Mouse (Mus musculus): Measurements from ENCODE around the gene Tshz2. TPM values are rescaled to one million over a fixed set of nuclear protein-coding genes. Genes with fewer than 3 reads are reported as not detected.

The Tshz2 gene
- polyA plus RNA-seq, 1 experiment from 2014 or later: 5.4 TPM

- DNase-seq (ENCODE audit: low spot score): no peak
- WGBS: 42% methylated on average over 7 of the region's 7 CpGs
- H3K9ac ChIP-seq (ENCODE audit: low read depth, low read length): no peak overlapping the region
Measured at GRCm38 (mm10) chr2:169611557-169611956, 21.3 kb upstream of the Tshz2 start.

GRCm38 (mm10) chr2:169614683-169615082 lies 18.1 kb upstream of the Tshz2 start:
- H3K9me3 ChIP-seq (ENCODE audit: control insufficient read depth, low read length): no peaks in the 10 kb centered on the region
- WGBS: 64% methylated on average over 3 of the region's 4 CpGs
- no peak overlapping the region for H3K27ac ChIP-seq (ENCODE audit: low read depth, low read length)
- no peak overlapping the region for H3K4me3 ChIP-seq (ENCODE audit: low read depth, low read length)
- no peak overlapping the region for H3K4me2 ChIP-seq
- no peaks in the 10 kb centered on the region for H3K4me1 ChIP-seq (replicated peaks; ENCODE audit: control insufficient read depth, insufficient read depth, low read length)
- ATAC-seq (replicated peaks; ENCODE audit: low FRiP score) (no peak), DNase-seq (ENCODE audit: low spot score) (no peak)
- no peak overlapping the region for H3K9ac ChIP-seq (ENCODE audit: low read depth, low read length)
- H3K36me3 ChIP-seq (ENCODE audit: control insufficient read depth, insufficient read depth, low read length): no peaks in the 10 kb centered on the region
- no peaks in the 10 kb centered on the region for H3K27me3 ChIP-seq (replicated peaks; ENCODE audit: control insufficient read depth, insufficient read depth, low read length)

More at GRCm38 (mm10) chr2:169611557-169611956, 21.3 kb upstream of the Tshz2 start:
- H3K9me3 ChIP-seq (ENCODE audit: control insufficient read depth, low read length): no peaks in the 10 kb centered on the region
- no peak for ATAC-seq (replicated peaks; ENCODE audit: low FRiP score)
- H3K27me3 ChIP-seq (replicated peaks; ENCODE audit: control insufficient read depth, insufficient read depth, low read length): no peaks in the 10 kb centered on the region
- H3K36me3 ChIP-seq (ENCODE audit: control insufficient read depth, insufficient read depth, low read length): no peaks in the 10 kb centered on the region
- no peak overlapping the region for H3K4me3 ChIP-seq (ENCODE audit: low read depth, low read length)
- no peaks in the 10 kb centered on the region for H3K4me1 ChIP-seq (replicated peaks; ENCODE audit: control insufficient read depth, insufficient read depth, low read length)
- no peak overlapping the region for H3K27ac ChIP-seq (ENCODE audit: low read depth, low read length)
- H3K4me2 ChIP-seq: no peak overlapping the region

GRCm38 (mm10) chr2:169615998-169616397 lies 16.8 kb upstream of the Tshz2 start:
- no peaks in the 10 kb centered on the region for H3K27me3 ChIP-seq (replicated peaks; ENCODE audit: control insufficient read depth, insufficient read depth, low read length)
- H3K9me3 ChIP-seq (ENCODE audit: control insufficient read depth, low read length): no peaks in the 10 kb centered on the region
- no peaks in the 10 kb centered on the region for H3K4me1 ChIP-seq (replicated peaks; ENCODE audit: control insufficient read depth, insufficient read depth, low read length)
- no peak overlapping the region for H3K4me2 ChIP-seq
- H3K36me3 ChIP-seq (ENCODE audit: control insufficient read depth, insufficient read depth, low read length): no peaks in the 10 kb centered on the region
- H3K4me3 ChIP-seq (ENCODE audit: low read depth, low read length): no peak overlapping the region
- 69% methylated on average over 6 of the region's 6 CpGs for WGBS
- no peak overlapping the region for H3K9ac ChIP-seq (ENCODE audit: low read depth, low read length)
- no peak for DNase-seq (ENCODE audit: low spot score)
- H3K27ac ChIP-seq (ENCODE audit: low read depth, low read length): no peak overlapping the region
- no peak for ATAC-seq (replicated peaks; ENCODE audit: low FRiP score)

DNA sequence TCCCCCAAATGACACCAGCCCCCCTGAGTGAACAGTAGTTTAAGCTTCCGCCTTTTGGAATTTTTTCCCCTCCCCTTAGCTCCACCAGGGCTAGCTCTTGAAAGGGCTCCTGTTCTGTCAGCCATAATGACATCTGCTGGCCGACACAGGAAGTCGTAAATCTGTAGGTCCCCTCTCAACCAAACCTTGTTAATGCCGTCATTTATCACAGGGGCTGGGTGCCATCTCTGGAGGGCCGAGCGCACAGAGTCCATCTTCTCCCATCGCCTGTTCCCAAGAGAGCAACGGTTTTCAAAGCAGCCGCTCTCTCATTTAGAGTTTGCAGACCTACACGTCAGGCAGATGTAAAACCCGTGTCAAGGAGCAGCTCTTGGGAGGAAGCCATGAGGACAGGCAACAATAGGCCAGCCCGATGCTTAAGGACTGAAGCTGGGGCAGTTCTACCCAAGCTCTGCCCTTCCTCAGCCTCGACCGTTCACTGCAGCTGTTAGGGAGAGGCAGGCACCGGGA lies 11.6 kb upstream of the Tshz2 start:
- no peaks in the 10 kb centered on the region for H3K27me3 ChIP-seq (replicated peaks; ENCODE audit: control insufficient read depth, insufficient read depth, low read length)
- no peak overlapping the region for H3K27ac ChIP-seq (ENCODE audit: low read depth, low read length)
- no peaks in the 10 kb centered on the region for H3K9me3 ChIP-seq (ENCODE audit: control insufficient read depth, low read length)
- H3K9ac ChIP-seq (ENCODE audit: low read depth, low read length): no peak overlapping the region
- no peaks in the 10 kb centered on the region for H3K36me3 ChIP-seq (ENCODE audit: control insufficient read depth, insufficient read depth, low read length)
- 0 out of 2 replicates have a peak, but pooled peaks have one; percentile 23 for ATAC-seq (replicated peaks; ENCODE audit: low FRiP score)
- WGBS: 34% methylated on average over 15 of the region's 15 CpGs
- H3K4me2 ChIP-seq: no peak overlapping the region
- no peaks in the 10 kb centered on the region for H3K4me1 ChIP-seq (replicated peaks; ENCODE audit: control insufficient read depth, insufficient read depth, low read length)
- peak; percentile 51 for DNase-seq (ENCODE audit: low spot score)
- H3K4me3 ChIP-seq (ENCODE audit: low read depth, low read length): no peak overlapping the region

DNA sequence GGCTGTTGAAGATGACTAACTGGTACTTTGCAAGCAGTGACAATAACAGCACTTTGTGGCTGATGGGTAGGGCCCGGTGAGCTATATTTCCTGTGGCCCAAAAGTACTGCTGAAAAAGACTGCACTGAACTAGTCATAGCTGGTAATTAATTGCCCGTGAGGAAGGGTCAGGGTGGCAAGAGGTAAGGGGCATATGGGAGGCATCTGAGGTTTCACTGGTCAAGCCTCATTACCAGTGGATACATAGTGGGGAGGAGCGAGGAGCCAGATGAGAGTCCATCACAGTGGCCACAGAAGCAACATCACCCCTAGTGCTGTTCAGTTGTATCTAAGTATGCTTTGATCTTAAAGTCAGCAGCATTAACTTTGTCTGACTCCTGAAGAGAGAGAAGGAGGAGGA lies 2.7 kb upstream of the Tshz2 start:
- Histone ChIP-seq H3K4me1 (replicated peaks; ENCODE audit: control insufficient read depth, insufficient read depth, low read length) (no peaks in the 10 kb centered on the region), H3K27me3 (replicated peaks; ENCODE audit: control insufficient read depth, insufficient read depth, low read length) (peaks cover 7% of the 10 kb centered on the region), H3K9me3 (ENCODE audit: control insufficient read depth, low read length) (no peaks in the 10 kb centered on the region), H3K4me3 (ENCODE audit: low read depth, low read length) (no peak overlapping the region), H3K4me2 (no peak overlapping the region), H3K9ac (ENCODE audit: low read depth, low read length) (no peak overlapping the region), H3K36me3 (ENCODE audit: control insufficient read depth, insufficient read depth, low read length) (no peaks in the 10 kb centered on the region), H3K27ac (ENCODE audit: low read depth, low read length) (no peak overlapping the region)
- 73% methylated on average over 3 of the region's 3 CpGs for WGBS
- no peak for DNase-seq (ENCODE audit: low spot score)
- no peak for ATAC-seq (replicated peaks; ENCODE audit: low FRiP score)

GRCm38 (mm10) chr2:169633491-169634289 lies 877 bp downstream of the Tshz2 start:
- under 1% methylated on average over 32 of the region's 38 CpGs for WGBS
- peak overlapping the region; percentile 74 for H3K27ac ChIP-seq (ENCODE audit: low read depth, low read length)
- no peaks in the 10 kb centered on the region for H3K36me3 ChIP-seq (ENCODE audit: control insufficient read depth, insufficient read depth, low read length)
- ATAC-seq (replicated peaks; ENCODE audit: low FRiP score): 0 out of 2 replicates have a peak, but pooled peaks have one; percentile 19
- peak overlapping the region; percentile 77 for H3K4me2 ChIP-seq
- peaks cover 7% of the 10 kb centered on the region for H3K27me3 ChIP-seq (replicated peaks; ENCODE audit: control insufficient read depth, insufficient read depth, low read length)
- H3K9ac ChIP-seq (ENCODE audit: low read depth, low read length): peak overlapping the region; percentile 78
- H3K4me3 ChIP-seq (ENCODE audit: low read depth, low read length): peak overlapping the region; percentile 65
- H3K9me3 ChIP-seq (ENCODE audit: control insufficient read depth, low read length): no peaks in the 10 kb centered on the region
- H3K4me1 ChIP-seq (replicated peaks; ENCODE audit: control insufficient read depth, insufficient read depth, low read length): no peaks in the 10 kb centered on the region
- DNase-seq (ENCODE audit: low spot score): peak; percentile 45

- Histone ChIP-seq H3K4me3 (ENCODE audit: low read depth, low read length) (peak overlapping the region; percentile 65), H3K4me1 (replicated peaks; ENCODE audit: control insufficient read depth, insufficient read depth, low read length) (no peaks in the 10 kb centered on the region), H3K9me3 (ENCODE audit: control insufficient read depth, low read length) (no peaks in the 10 kb centered on the region), H3K27me3 (replicated peaks; ENCODE audit: control insufficient read depth, insufficient read depth, low read length) (peaks cover 7% of the 10 kb centered on the region), H3K27ac (ENCODE audit: low read depth, low read length) (peak overlapping the region; percentile 74), H3K9ac (ENCODE audit: low read depth, low read length) (peak overlapping the region; percentile 78), H3K36me3 (ENCODE audit: control insufficient read depth, insufficient read depth, low read length) (no peaks in the 10 kb centered on the region), H3K4me2 (peak overlapping the region; percentile 77)
- ATAC-seq (replicated peaks; ENCODE audit: low FRiP score) (no peak), DNase-seq (ENCODE audit: low spot score) (no peak)
- WGBS: 46% methylated on average over 17 of the region's 17 CpGs
Measured at GRCm38 (mm10) chr2:169634619-169635382, 2.0 kb downstream of the Tshz2 start.

- H3K4me2 ChIP-seq: peak overlapping the region; percentile 77
- H3K36me3 ChIP-seq (ENCODE audit: control insufficient read depth, insufficient read depth, low read length): no peaks in the 10 kb centered on the region
- H3K9me3 ChIP-seq (ENCODE audit: control insufficient read depth, low read length): no peaks in the 10 kb centered on the region
- 53% methylated on average over 7 of the region's 7 CpGs for WGBS
- no peak for DNase-seq (ENCODE audit: low spot score)
- peaks cover 7% of the 10 kb centered on the region for H3K27me3 ChIP-seq (replicated peaks; ENCODE audit: control insufficient read depth, insufficient read depth, low read length)
- peak overlapping the region; percentile 65 for H3K4me3 ChIP-seq (ENCODE audit: low read depth, low read length)
- ATAC-seq (replicated peaks; ENCODE audit: low FRiP score): no peak
- peak overlapping the region; percentile 46 for H3K9ac ChIP-seq (ENCODE audit: low read depth, low read length)
- H3K4me1 ChIP-seq (replicated peaks; ENCODE audit: control insufficient read depth, insufficient read depth, low read length): no peaks in the 10 kb centered on the region
- peak overlapping the region; percentile 60 for H3K27ac ChIP-seq (ENCODE audit: low read depth, low read length)
Measured at GRCm38 (mm10) chr2:169635428-169635827, 2.6 kb downstream of the Tshz2 start.
